Mouse (Mus musculus): Measurements from ENCODE around the gene Mrpl41.
A peak's percentile ranks its signal among the peaks of the same experiment; 100 is the strongest.

DNA sequence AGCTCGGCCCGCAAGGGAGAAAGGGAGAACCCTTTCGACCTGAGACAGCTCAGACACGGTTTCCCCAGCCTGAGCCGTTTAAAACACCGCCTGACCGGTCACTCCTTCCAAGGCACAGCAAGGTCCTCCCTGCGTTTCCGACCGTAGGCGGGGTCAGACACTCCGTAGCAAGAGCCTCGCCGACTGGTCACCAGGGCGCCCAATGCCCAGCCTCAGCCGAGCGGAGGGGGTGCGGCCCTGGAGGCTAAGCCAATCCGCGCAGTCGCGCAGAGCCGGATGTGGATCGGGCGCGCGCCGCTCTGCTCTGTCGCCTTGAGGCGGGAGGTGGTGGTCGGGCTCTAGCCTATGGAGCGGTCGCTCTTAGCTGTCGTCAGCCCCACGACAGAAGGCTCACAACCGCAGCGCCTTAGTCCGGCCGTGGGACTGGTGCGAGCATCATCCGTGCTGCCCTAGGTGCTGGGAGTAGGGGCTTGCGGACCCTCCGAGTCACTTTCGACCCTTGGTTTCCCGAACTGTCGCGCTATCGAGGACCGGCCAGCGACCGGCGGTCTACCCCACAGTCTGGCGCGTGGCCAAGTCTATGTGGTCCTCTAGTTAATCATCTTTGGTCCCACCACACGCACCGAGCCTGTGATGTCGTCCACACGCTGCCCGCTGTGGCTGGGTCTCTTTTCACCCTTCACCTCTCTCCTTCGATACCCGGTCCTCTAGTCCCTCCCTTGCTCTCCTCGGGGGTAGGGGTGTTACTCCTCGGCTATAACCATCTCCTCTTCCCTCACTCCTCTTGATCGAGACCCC lies at the start of gene Mrpl41:
- TF ChIP-seq CTCF (IDR thresholded peaks at IDR 0.05; ENCODE audit: low read depth), result no peak
- 0 out of 2 replicates have a peak, but pooled peaks have one; percentile 10 for TF ChIP-seq EP300 (IDR thresholded peaks at IDR 0.05; ENCODE audit: low read depth)

Data from heart, postnatal 0 days (tissue).